Mouse (Mus musculus): Measurements from ENCODE around the gene Slfn9. TPM values are rescaled to one million over a fixed set of nuclear protein-coding genes. Genes with fewer than 3 reads are reported as not detected.
"Not testable (repeated sequence)": the region's sequence is repeated elsewhere in the genome, so short reads cannot be mapped to it uniquely, and the experiment has no call there.

The Slfn9 gene
- polyA plus RNA-seq, 1 experiment from 2014 or later, result 17.1 TPM

DNA sequence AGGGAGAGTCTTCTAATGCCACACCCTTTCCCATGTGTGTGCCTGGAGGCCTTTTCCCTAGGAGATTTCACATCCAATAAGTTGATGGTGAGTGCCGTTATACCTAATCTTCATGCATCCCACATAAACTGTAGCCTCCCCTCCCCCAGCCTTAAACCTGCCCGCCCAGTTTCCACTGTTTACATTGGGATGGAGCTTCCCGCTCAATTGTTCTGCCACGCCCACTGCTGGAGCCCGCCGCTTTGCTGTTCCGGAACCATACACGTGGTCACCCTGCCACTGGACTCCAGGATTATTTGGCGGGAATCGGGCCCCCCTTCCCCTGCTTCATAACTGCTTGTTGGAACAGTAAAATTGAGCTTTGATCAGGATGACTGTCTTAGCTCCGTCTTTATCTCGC, 2.3 kb downstream of the Slfn9 start:
- 37% methylated on average over 12 of the region's 12 CpGs for WGBS
- Histone ChIP-seq H3K4me1 (peaks cover 19% of the 10 kb centered on the region), H3K9me3 (0 out of 2 replicates have a peak, but pooled peaks cover 5% of the 10 kb centered on the region), H3K27ac (no peak overlapping the region), H3K4me3 (peak overlapping the region; percentile 53; the same call in 1 of the 2 replicates), H3K36me3 (peaks cover 24% of the 10 kb centered on the region), H3K9ac (no peak overlapping the region), H3K27me3 (no peaks in the 10 kb centered on the region), H3K4me2 (replicated peaks) (peak overlapping the region; percentile 87)
- ATAC-seq (ENCODE audit: low FRiP score, low read depth), result no peak

DNA sequence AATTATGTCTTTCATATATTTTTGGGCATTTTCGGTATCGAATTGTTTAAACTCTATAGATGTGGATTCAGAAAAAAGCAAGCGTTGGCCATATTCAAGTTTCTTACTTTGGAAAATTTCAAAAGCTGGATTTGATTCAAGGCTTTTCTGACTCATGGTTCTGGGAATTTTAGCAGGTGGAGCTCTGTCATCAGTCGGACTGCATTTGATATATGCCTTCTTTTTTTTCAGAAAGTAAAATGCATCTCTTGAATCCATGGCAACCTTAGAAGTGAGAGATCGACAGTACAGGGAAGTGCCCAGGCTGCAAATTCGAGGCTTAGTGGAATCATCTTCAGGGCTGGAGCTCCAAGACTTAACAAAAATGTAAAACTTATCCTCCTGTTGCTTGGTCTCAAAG, 4.0 kb downstream of the Slfn9 start:
- H3K27ac ChIP-seq, result no peak overlapping the region
- no peak for ATAC-seq (ENCODE audit: low FRiP score, low read depth)
- H3K4me3 ChIP-seq, result no peak overlapping the region
- H3K4me2 ChIP-seq (replicated peaks), result no peak overlapping the region
- H3K36me3 ChIP-seq, result peaks cover 33% of the 10 kb centered on the region
- peaks cover 19% of the 10 kb centered on the region for H3K4me1 ChIP-seq
- WGBS, result 89% methylated on average over 6 of the region's 6 CpGs
- H3K9me3 ChIP-seq, result 0 out of 2 replicates have a peak, but pooled peaks cover 5% of the 10 kb centered on the region
- H3K9ac ChIP-seq, result no peak overlapping the region
- no peaks in the 10 kb centered on the region for H3K27me3 ChIP-seq

DNA sequence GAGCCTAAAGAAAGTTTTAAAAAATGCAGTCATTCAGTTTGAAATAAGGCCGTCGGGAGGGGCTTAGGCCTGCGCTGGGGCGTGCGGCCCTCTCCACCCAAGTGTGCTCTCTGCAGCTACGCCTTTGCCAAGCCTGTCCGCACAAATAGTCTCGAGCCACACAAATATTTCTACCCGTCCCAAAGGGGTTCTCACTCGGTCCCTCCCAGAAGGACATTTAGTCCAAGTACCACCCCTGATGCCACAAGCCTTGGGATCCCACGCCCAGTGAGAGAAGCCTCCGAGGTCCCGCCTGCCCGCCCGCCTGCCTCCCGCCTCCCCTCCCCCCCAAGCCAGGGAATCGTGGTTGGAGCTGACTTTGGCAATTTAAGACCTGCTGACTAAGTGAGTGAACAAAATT, 8.4 kb downstream of the Slfn9 start:
- H3K9ac ChIP-seq, result no peak overlapping the region
- H3K27me3 ChIP-seq, result no peaks in the 10 kb centered on the region
- H3K4me1 ChIP-seq, result no peaks in the 10 kb centered on the region
- 84% methylated on average over 17 of the region's 17 CpGs for WGBS
- no peak overlapping the region for H3K27ac ChIP-seq
- H3K36me3 ChIP-seq, result peaks cover 67% of the 10 kb centered on the region
- no peak overlapping the region for H3K4me3 ChIP-seq
- no peak overlapping the region for H3K4me2 ChIP-seq (replicated peaks)
- no peak for ATAC-seq (ENCODE audit: low FRiP score, low read depth)
- H3K9me3 ChIP-seq, result 0 out of 2 replicates have a peak, but pooled peaks cover 5% of the 10 kb centered on the region

DNA sequence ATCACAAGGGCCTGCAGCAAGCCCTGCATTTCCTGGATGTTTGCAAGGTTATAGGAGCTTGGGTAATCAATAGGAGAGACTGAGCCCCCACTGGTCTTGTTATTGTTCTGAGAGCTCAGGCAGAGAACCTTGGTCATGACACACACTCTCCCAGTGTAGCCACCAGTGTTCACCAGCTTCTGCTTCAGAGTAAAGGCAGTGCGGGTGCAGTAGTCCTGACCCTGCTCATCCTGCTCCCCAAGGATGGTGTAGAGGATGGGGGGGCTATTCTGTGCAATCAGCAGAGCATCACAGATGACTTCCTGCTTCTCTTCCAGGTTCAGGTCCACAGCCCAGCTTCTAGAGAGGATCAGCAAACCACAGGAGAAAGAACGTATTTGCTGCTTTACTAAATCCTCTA, 9.2 kb downstream of the Slfn9 start:
- peaks cover 67% of the 10 kb centered on the region for H3K36me3 ChIP-seq
- ATAC-seq (ENCODE audit: low FRiP score, low read depth); H3K4me1 ChIP-seq: not testable (repeated sequence)

DNA sequence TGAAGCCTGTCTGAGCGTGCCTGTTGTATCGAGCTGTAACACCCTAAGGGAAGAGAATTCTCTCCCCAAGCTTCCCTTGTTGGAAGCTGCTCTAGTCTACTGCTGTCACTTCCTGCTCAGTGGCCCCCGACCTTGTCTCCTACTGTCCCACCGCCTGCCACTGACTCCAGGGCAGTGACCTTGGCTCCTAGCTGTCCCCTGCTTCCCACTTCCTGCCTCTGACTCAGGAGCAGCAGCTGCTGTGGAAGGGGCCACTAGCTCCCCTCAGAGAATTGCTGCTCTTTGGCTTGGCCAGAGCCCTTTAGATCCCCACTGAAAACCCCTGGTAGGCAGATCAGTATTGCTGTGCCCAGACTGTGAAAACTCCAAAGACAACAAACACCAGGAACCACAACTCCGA, 17.7 kb downstream of the Slfn9 start:
- 20% methylated on average over 5 of the region's 5 CpGs for WGBS

More for the DNA sequence above, 9.2 kb downstream of the Slfn9 start:
- not testable (repeated sequence) for H3K9ac ChIP-seq; H3K4me2 ChIP-seq (replicated peaks); H3K4me3 ChIP-seq; H3K9me3 ChIP-seq; H3K27me3 ChIP-seq; H3K27ac ChIP-seq
- 85% methylated on average over 2 of the region's 2 CpGs for WGBS

DNA sequence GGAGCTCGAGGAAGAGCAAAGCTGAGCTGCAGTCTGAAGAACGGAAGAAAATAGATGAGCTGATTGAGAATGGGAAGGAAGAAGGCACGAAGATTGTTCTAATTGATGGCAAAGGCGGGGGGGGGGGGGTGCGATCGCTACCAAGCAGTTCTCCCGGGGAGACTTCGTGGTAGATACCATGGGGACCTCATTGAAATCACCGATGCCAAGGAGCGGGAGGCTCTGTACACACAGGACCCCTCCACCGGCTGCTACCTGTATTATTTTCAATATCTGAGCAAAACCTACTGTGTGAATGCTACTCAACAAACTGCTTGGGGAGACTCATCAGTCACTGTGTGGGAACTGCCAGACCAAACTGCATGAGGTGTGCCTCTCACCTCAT, 20.0 kb downstream of the Slfn9 start:
- no peak for ATAC-seq (ENCODE audit: low FRiP score, low read depth)
- peak overlapping the region; percentile 24; the same call in 1 of the 2 replicates for H3K4me3 ChIP-seq
- H3K36me3 ChIP-seq, result no peaks in the 10 kb centered on the region
- H3K27ac ChIP-seq, result no peak overlapping the region
- peak overlapping the region; percentile 61 for H3K4me2 ChIP-seq (replicated peaks)
- H3K9ac ChIP-seq, result peak overlapping the region; percentile 45
- WGBS, result 70% methylated on average over 10 of the region's 11 CpGs
- H3K27me3 ChIP-seq, result no peaks in the 10 kb centered on the region
- no peaks in the 10 kb centered on the region for H3K9me3 ChIP-seq
- H3K4me1 ChIP-seq, result peaks cover 19% of the 10 kb centered on the region

More for the DNA sequence above, 17.7 kb downstream of the Slfn9 start:
- no peaks in the 10 kb centered on the region for H3K27me3 ChIP-seq
- no peaks in the 10 kb centered on the region for H3K9me3 ChIP-seq
- H3K9ac ChIP-seq, result no peak overlapping the region
- H3K4me3 ChIP-seq, result no peak overlapping the region
- peaks cover 3% of the 10 kb centered on the region; the same call in 1 of the 2 replicates for H3K36me3 ChIP-seq
- peaks cover 19% of the 10 kb centered on the region for H3K4me1 ChIP-seq
- no peak overlapping the region for H3K4me2 ChIP-seq (replicated peaks)
- H3K27ac ChIP-seq, result no peak overlapping the region
- no peak for ATAC-seq (ENCODE audit: low FRiP score, low read depth)

DNA sequence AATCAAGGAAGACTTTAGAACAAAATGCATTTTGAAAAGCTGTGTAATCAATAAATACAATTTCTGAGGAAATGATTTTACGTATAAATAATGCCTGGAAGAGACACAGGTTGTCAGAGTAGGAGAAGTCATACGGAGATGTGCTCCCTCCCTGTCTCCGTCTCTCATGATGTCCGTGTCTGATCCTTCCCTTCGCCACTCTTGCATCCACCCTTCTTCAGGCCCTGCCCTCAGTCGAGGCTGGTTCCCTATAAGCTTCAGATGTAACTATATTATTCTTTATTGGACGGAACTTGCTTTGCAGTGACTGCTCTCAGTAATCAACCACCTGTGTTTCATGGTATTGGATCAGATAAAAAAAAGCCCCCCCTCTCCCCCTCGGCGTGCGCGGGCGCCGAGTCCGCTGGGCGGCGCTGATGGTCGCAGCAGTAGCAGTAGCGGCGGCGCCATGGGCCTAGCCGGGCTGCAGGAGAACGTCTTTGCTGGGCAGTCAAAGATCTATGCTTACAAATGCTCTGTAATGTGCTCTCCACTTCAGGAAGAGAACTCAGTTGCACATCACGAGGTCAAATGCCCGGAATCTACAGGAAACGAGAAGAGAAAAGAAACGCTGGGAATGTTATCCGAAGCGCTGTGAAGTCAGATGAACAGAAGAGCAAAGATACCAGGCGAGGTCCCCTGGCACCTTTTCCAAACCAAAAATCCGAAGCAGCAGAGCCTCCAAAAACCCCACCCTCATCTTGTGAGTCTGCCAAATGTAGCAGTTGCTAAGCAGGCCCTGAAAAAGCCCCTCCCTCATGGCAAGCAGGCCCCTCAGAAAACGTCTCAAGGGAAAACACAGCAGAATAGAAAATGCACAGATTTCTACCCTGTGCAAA, 20.7 kb downstream of the Slfn9 start:
- WGBS, result 11% methylated on average over 31 of the region's 31 CpGs
- Histone ChIP-seq H3K4me2 (replicated peaks) (peak overlapping the region; percentile 61), H3K4me1 (peaks cover 16% of the 10 kb centered on the region), H3K9ac (peak overlapping the region; percentile 45), H3K4me3 (peak overlapping the region; percentile 24), H3K27ac (no peak overlapping the region), H3K9me3 (no peaks in the 10 kb centered on the region), H3K36me3 (no peaks in the 10 kb centered on the region), H3K27me3 (no peaks in the 10 kb centered on the region)
- ATAC-seq (ENCODE audit: low FRiP score, low read depth), result no peak; the same call in 1 of the 2 replicates

DNA sequence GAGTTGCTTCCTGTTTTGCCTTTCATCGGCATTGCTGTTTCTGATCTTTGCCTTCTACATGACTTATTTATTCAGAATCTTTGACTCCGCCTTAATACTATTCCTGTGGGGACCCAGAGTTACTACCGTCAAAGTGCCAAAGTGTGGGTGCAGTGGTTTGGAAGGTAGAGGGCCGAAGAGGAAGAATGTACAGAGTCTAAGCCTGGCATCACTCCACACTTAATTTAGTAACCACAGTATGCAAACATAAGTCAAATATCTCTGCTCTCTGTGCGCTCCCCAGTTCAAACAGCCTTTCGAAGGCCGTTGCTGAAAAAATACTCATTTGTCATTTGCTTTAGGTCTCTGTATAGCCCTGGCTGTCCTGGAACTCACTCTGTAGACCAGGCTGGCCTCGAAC, 29.4 kb downstream of the Slfn9 start:
- H3K4me1 ChIP-seq, result no peaks in the 10 kb centered on the region
- no peak for ATAC-seq (ENCODE audit: low FRiP score, low read depth)
- 86% methylated on average over 8 of the region's 8 CpGs for WGBS

DNA sequence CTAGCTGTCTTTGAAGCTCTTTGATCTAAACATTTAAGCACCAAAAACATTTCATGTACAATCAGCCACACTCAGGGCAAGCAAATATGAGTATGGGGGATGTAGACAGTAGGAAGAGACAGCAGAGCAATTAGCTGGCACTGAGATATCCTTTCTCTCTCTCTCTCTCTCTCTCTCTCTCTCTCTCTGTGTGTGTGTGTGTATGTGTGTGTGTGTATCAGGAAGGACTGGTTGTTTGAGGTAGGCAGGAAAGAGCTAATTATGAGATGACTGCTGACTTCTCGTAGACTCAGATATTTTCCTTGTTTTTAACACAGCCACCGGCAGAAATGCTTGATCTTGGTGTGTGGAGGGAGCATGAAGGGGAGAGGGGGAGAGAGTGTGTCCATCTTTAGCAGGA, 29.9 kb downstream of the Slfn9 start:
- H3K27ac ChIP-seq, result no peak overlapping the region
- no peaks in the 10 kb centered on the region for H3K36me3 ChIP-seq
- H3K9me3 ChIP-seq, result no peaks in the 10 kb centered on the region
- H3K4me2 ChIP-seq (replicated peaks), result no peak overlapping the region
- no peak overlapping the region for H3K9ac ChIP-seq
- 66% methylated on average over 2 of the region's 2 CpGs for WGBS
- H3K4me3 ChIP-seq, result no peak overlapping the region
- ATAC-seq (ENCODE audit: low FRiP score, low read depth), result no peak
- peaks cover 2% of the 10 kb centered on the region; the same call in 1 of the 2 replicates for H3K27me3 ChIP-seq
- no peaks in the 10 kb centered on the region for H3K4me1 ChIP-seq

More for the DNA sequence above, 29.4 kb downstream of the Slfn9 start:
- no peak overlapping the region for H3K4me2 ChIP-seq (replicated peaks)
- H3K27ac ChIP-seq, result no peak overlapping the region
- H3K4me3 ChIP-seq, result no peak overlapping the region
- peaks cover 2% of the 10 kb centered on the region; the same call in 1 of the 2 replicates for H3K27me3 ChIP-seq
- no peaks in the 10 kb centered on the region for H3K36me3 ChIP-seq
- no peak overlapping the region for H3K9ac ChIP-seq
- no peaks in the 10 kb centered on the region for H3K9me3 ChIP-seq

DNA sequence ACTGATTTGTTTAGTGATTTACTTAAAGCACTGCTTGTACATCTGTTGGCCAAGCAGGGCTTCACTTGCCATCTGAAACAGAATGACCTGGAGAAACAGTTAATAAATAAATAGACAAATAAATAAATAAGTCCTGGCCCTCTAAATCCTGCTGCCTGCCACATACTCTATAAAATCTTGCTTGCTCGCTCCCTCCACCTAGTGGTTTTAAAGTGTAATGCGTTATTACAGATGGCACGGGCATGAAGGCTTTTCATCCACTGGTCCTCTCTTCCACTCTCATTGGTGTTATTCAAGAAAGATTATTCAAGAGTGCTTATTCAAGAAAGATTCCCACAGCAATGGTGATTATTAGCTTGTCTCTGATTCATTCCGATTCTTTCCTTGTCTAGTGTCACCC, 32.0 kb downstream of the Slfn9 start:
- WGBS, result 17% methylated on average over 4 of the region's 4 CpGs
- H3K27ac ChIP-seq, result no peak overlapping the region

DNA sequence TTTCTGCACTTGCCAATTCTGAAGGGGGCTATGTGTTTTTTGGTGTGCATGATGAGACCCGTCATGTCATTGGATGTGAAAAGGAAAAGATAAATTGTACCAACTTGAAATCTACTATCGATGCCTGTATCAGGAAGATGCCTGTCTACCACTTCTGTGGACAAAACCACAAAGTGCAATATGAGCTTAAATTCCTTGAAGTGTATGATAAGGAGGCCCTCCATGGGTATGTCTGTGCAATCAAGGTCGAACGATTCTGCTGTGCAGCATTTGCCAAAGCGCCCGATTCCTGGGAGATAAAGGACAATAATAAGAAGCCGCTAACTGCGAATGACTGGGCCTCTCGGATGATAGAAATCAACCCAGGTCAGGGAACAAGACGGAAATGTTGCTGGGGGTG, 34.7 kb downstream of the Slfn9 start:
- no peak overlapping the region for H3K4me2 ChIP-seq (replicated peaks)
- no peak overlapping the region for H3K4me3 ChIP-seq
- H3K36me3 ChIP-seq, result no peaks in the 10 kb centered on the region
- ATAC-seq (ENCODE audit: low FRiP score, low read depth), result no peak
- H3K4me1 ChIP-seq, result 0 out of 2 replicates have a peak, but pooled peaks cover 2% of the 10 kb centered on the region
- no peaks in the 10 kb centered on the region for H3K9me3 ChIP-seq
- H3K9ac ChIP-seq, result no peak overlapping the region
- WGBS, result 83% methylated on average over 10 of the region's 10 CpGs
- no peak overlapping the region for H3K27ac ChIP-seq
- H3K27me3 ChIP-seq, result peaks cover 45% of the 10 kb centered on the region

More for the DNA sequence above, 32.0 kb downstream of the Slfn9 start:
- H3K9me3 ChIP-seq, result no peaks in the 10 kb centered on the region
- H3K4me3 ChIP-seq, result no peak overlapping the region
- H3K36me3 ChIP-seq, result no peaks in the 10 kb centered on the region
- no peak overlapping the region for H3K9ac ChIP-seq
- no peaks in the 10 kb centered on the region for H3K4me1 ChIP-seq
- no peak overlapping the region for H3K4me2 ChIP-seq (replicated peaks)
- no peak for ATAC-seq (ENCODE audit: low FRiP score, low read depth)
- peaks cover 18% of the 10 kb centered on the region for H3K27me3 ChIP-seq

DNA sequence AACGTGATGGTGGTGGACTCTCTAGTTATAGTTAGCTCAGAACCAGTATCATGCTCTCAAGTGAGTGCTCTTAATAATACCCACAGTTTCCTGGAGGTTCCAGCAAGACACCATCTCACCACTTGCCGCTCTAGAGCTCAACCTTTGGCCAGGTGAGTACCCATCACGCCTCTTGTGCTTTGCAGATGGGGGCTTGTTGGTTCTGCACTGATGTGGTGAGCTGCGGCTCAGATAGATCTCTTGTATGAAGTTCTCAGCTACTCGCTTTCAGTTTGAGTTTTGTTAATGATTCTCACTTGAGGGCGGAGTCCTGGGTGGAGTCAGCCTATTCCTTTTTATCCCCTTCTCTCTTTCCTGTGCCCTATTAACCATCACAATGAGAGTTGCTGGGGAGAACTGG, 37.0 kb downstream of the Slfn9 start:
- H3K27ac ChIP-seq, result no peak overlapping the region
- H3K36me3 ChIP-seq, result no peaks in the 10 kb centered on the region
- 72% methylated on average over 6 of the region's 6 CpGs for WGBS
- H3K4me1 ChIP-seq, result 0 out of 2 replicates have a peak, but pooled peaks cover 13% of the 10 kb centered on the region
- ATAC-seq (ENCODE audit: low FRiP score, low read depth), result no peak
- H3K27me3 ChIP-seq, result peaks cover 65% of the 10 kb centered on the region
- H3K9ac ChIP-seq, result no peak overlapping the region
- H3K4me2 ChIP-seq (replicated peaks), result no peak overlapping the region
- H3K9me3 ChIP-seq, result no peaks in the 10 kb centered on the region
- no peak overlapping the region for H3K4me3 ChIP-seq
